Mouse (Mus musculus) embryonic facial prominence, embryonic 13.5 days (tissue): ENCODE measurements at regions not wholly inside any gene's neighbourhood (a gene's known extent, or its start where the extent isn't known, plus 50 kb on each side); places are given as distances from the start of the nearest gene placed in this dataset.

ENCODE experiments used
- ATAC-seq: fragments of 200-750 bp; cut with Nextera tagmentation; 2 replicates; pipeline ENCODE4 v1.8.0; 2017; ENCODE audit warnings: low read depth; ENCODE audit not compliant: insufficient number of reproducible peaks, insufficient read depth, low FRiP score, low TSS enrichment
- H3K27ac ChIP-seq: fragments of 300-500 bp; sonication (generic); 2 replicates; pipeline ENCODE4 v1.5.1; 2015; ENCODE audit warnings: moderate library complexity, mild to moderate bottlenecking, inconsistent platforms
- H3K27me3 ChIP-seq: fragments of 300-500 bp; sonication (generic); 2 replicates; pipeline ENCODE4 v1.6.1; 2015; ENCODE audit warnings: mild to moderate bottlenecking, inconsistent platforms
- H3K36me3 ChIP-seq: fragments of 300-500 bp; sonication (generic); 2 replicates; pipeline ENCODE4 v1.6.1; 2015; ENCODE audit warnings: mild to moderate bottlenecking, inconsistent platforms
- H3K4me1 ChIP-seq: fragments of 300-500 bp; sonication (generic); 2 replicates; pipeline ENCODE4 v1.6.1; 2015; ENCODE audit warnings: inconsistent platforms
- H3K4me2 ChIP-seq: fragments of 300-500 bp; sonication (generic); 2 replicates; pipeline ENCODE4 v1.6.1; 2015; ENCODE audit warnings: moderate library complexity, mild to moderate bottlenecking, inconsistent platforms
- H3K4me3 ChIP-seq: fragments of 300-500 bp; sonication (generic); 2 replicates; pipeline ENCODE4 v1.5.1; 2015; ENCODE audit warnings: mild to moderate bottlenecking, inconsistent platforms
- H3K9ac ChIP-seq: fragments of 300-500 bp; sonication (generic); 2 replicates; pipeline ENCODE4 v1.6.1; 2015; ENCODE audit warnings: mild to moderate bottlenecking, inconsistent platforms
- H3K9me3 ChIP-seq: fragments of 300-500 bp; sonication (generic); 2 replicates; pipeline ENCODE4 v1.6.1; 2016; ENCODE audit warnings: inconsistent platforms
- WGBS: fragments of 180-500 bp; shearing (Covaris S2); methylation state at CpG from one replicate; pipeline ENCODE4 v1.1.7; 2015; ENCODE audit warnings: mixed read lengths; 5-methylcytosine and 5-hydroxymethylcytosine counted together

DNA sequence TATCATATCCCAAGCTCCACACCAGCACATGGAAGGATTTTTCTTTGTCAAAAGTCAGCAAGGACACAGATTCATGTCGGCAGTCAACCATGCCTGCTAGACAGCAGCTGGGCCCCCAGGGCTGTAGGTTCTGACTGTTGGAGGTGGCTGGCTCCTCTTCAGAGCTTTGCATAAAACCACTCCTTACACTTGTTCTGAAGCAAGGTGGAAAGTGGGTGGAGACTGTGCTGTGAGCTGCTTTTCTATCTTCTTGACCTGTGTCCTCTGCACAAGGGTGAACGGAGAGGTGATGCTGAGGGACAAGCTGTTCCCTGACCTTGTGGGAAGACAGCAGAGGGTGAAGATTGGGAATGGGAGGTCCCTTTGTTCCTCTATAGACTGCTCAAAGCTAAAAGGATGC lies 185.2 kb downstream of the Cmpk2 start:
- Histone ChIP-seq H3K4me1 (0 out of 2 replicates have a peak, but pooled peaks cover 5% of the 10 kb centered on the region), H3K4me2 (no peak overlapping the region), H3K27ac (no peak overlapping the region), H3K9ac (no peak overlapping the region), H3K4me3 (no peak overlapping the region), H3K36me3 (no peaks in the 10 kb centered on the region), H3K27me3 (no peaks in the 10 kb centered on the region), H3K9me3 (no peaks in the 10 kb centered on the region)
- no peak for ATAC-seq
- WGBS, result 71% methylated on average over 2 of the region's 2 CpGs

- H3K27ac ChIP-seq, result no peak overlapping the region
- no peak overlapping the region for H3K9ac ChIP-seq
- no peak for ATAC-seq
- H3K36me3 ChIP-seq, result no peaks in the 10 kb centered on the region
- WGBS, result 53% methylated on average over 6 of the region's 6 CpGs
- no peaks in the 10 kb centered on the region for H3K27me3 ChIP-seq
- 0 out of 2 replicates have a peak, but pooled peaks cover 5% of the 10 kb centered on the region for H3K4me1 ChIP-seq
- no peaks in the 10 kb centered on the region for H3K9me3 ChIP-seq
- H3K4me3 ChIP-seq, result no peak overlapping the region
- H3K4me2 ChIP-seq, result no peak overlapping the region
Measured at GRCm38 (mm10) chr12:26653781-26654180, 184.8 kb downstream of the Cmpk2 start.

DNA sequence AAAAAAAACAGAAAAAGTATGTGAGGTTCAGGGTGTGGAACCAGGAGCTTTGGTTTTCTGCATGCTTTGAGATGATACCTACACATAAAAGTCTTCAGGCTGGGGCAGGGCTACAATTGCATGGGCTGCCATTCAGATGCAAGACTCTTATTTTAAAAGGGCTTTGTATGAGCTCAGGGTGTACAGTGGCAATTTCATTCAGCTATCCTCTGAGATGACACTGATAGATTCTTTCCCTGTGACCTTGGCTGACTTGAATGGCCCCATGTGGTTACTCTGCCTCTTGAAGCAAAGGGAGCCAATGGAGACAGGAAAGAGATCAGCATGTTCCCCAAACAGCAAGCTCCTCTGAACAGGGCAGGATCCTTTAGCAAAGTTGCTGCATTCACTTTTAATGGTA lies 177.1 kb downstream of the Cmpk2 start:
- Histone ChIP-seq H3K36me3 (no peaks in the 10 kb centered on the region), H3K9me3 (no peaks in the 10 kb centered on the region), H3K9ac (no peak overlapping the region), H3K4me3 (no peak overlapping the region), H3K27ac (no peak overlapping the region), H3K4me2 (no peak overlapping the region), H3K4me1 (no peaks in the 10 kb centered on the region), H3K27me3 (no peaks in the 10 kb centered on the region)
- ATAC-seq, result no peak

GRCm38 (mm10) chr12:26635665-26636241 lies 166.7 kb downstream of the Cmpk2 start:
- Histone ChIP-seq H3K9ac (no peak overlapping the region), H3K4me1 (peaks cover 15% of the 10 kb centered on the region), H3K9me3 (no peaks in the 10 kb centered on the region), H3K27me3 (no peaks in the 10 kb centered on the region), H3K36me3 (no peaks in the 10 kb centered on the region), H3K27ac (peak overlapping the region; percentile 14; the same call in 1 of the 2 replicates), H3K4me3 (no peak overlapping the region), H3K4me2 (no peak overlapping the region)
- no peak for ATAC-seq
- WGBS, result 44% methylated on average over 4 of the region's 4 CpGs

DNA sequence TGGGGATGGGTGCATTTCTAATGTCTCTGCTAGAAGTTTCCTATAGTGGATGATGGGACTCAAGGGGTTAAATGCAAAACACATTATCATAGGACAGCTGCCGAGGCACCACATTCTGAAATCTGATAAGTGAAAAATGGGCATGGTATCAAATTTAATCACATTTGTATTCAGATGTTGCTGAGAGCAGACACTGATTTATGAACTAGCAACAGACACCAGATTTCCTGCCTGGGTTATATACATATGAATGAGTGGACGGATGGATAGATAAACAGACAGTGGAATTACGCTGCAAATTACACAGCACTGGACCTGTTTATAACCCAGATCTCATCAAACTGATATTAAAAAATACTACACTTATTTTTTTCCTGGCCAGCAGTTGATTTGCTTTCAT lies 166.2 kb downstream of the Cmpk2 start:
- Histone ChIP-seq H3K9me3 (no peaks in the 10 kb centered on the region), H3K4me2 (no peak overlapping the region), H3K36me3 (no peaks in the 10 kb centered on the region), H3K4me3 (no peak overlapping the region), H3K9ac (no peak overlapping the region), H3K27me3 (no peaks in the 10 kb centered on the region), H3K4me1 (peaks cover 15% of the 10 kb centered on the region), H3K27ac (peak overlapping the region; percentile 14; the same call in 1 of the 2 replicates)
- WGBS, result 17% methylated on average over 3 of the region's 3 CpGs
- ATAC-seq, result no peak

DNA sequence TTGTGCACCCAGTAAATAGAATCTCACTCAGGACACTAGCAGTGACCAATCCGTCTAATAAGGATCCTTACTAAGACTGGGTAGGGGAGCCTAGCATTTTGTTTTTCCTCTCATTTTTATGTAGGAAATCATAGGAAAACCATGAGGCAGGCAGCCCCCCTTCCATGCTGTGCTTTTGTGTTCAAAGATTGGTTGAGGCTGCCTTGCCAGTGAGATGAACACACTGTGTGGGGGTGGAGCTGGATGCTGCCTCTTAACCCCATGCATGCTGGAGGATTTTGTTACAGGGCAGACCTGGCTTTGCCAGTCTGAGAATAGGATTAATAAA lies 162.8 kb downstream of the Cmpk2 start:
- H3K9me3 ChIP-seq, result no peaks in the 10 kb centered on the region
- peaks cover 15% of the 10 kb centered on the region for H3K4me1 ChIP-seq
- 0 out of 2 replicates have a peak, but pooled peaks have one; percentile 67 for ATAC-seq
- peak overlapping the region; percentile 22 for H3K4me2 ChIP-seq
- no peak overlapping the region for H3K4me3 ChIP-seq
- H3K36me3 ChIP-seq, result no peaks in the 10 kb centered on the region
- peak overlapping the region; percentile 74 for H3K27ac ChIP-seq
- no peak overlapping the region for H3K9ac ChIP-seq
- H3K27me3 ChIP-seq, result no peaks in the 10 kb centered on the region
- 17% methylated on average over 1 of the region's 1 CpGs for WGBS

DNA sequence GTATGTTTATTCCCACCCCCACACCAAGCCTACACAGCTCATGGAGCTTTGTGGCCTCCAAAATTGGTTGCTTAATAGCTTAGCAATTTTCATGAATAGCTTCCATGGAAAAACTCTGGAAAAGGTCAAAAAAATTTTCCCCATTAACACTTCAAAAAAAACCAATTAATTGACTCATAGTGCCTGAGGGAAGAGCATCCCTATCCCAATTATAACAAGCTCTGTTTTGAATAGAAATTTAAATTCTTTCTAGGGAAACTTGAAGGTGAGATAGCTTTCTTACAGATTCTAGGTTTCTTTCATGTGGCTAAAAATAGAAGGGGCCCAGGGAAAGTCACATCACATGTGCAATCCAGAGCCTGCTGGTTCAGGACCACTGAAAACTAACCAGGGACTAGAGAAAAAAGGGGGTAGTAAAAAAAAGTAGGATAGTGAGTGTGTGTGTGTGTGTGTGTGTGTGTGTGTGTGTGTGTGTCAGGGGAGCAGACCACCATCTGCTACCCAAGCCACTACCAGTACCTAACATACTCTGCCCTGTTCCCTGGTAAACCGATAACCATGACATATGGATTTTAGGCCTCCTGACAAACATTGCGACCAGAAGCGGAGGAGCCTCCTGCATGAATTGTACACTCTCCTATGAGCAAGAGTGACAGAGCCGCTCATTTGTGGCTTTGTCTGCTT lies 162.2 kb downstream of the Cmpk2 start:
- H3K4me1 ChIP-seq, result peaks cover 15% of the 10 kb centered on the region
- H3K9me3 ChIP-seq, result no peaks in the 10 kb centered on the region
- WGBS, result 13% methylated on average over 4 of the region's 4 CpGs
- no peaks in the 10 kb centered on the region for H3K27me3 ChIP-seq
- ATAC-seq, result no peak
- peak overlapping the region; percentile 74 for H3K27ac ChIP-seq
- H3K4me3 ChIP-seq, result no peak overlapping the region
- peak overlapping the region; percentile 22 for H3K4me2 ChIP-seq
- H3K36me3 ChIP-seq, result no peaks in the 10 kb centered on the region
- no peak overlapping the region for H3K9ac ChIP-seq

DNA sequence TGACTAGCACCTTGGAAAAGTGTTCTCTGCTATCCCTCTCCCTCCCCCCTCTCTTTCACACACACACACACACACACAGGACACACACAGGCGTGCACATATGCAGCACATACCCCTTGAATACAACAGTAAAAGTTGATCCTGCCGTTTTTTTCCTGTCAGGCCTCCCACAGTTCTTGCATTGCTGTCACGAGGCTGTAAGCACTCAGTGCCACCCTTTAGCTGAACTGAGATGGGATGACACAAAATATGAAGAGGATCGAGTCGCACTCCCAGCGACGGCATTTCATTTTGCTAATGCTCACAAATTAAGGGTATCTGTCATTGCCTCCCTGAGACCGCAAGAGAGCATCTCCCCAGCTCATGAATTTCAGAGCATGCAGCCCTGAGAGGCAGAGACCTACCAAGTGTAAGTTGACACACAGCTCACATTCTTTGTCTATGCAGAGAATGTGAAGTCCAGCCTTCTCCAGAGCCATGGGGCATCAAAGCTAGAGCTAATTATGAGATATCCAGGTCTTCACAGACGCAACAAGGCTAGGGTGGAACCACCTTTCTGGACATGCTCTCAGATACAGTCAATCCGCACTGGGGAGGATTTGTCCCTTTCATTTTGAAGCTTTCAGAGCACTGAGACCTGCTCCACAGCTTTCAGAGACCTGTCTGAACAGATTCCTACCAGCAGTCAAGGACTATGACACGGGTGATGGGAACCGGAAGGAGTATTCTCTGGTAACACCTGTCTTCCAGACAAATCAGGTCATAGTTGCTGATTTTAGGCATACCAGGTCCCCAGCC lies 152.3 kb downstream of the Cmpk2 start:
- Histone ChIP-seq H3K4me1 (peaks cover 43% of the 10 kb centered on the region), H3K27me3 (no peaks in the 10 kb centered on the region), H3K36me3 (no peaks in the 10 kb centered on the region), H3K4me2 (peak overlapping the region; percentile 18), H3K9ac (peak overlapping the region; percentile 32), H3K27ac (peak overlapping the region; percentile 74), H3K4me3 (no peak overlapping the region), H3K9me3 (no peaks in the 10 kb centered on the region)
- WGBS, result 50% methylated on average over 12 of the region's 12 CpGs
- ATAC-seq, result no peak

DNA sequence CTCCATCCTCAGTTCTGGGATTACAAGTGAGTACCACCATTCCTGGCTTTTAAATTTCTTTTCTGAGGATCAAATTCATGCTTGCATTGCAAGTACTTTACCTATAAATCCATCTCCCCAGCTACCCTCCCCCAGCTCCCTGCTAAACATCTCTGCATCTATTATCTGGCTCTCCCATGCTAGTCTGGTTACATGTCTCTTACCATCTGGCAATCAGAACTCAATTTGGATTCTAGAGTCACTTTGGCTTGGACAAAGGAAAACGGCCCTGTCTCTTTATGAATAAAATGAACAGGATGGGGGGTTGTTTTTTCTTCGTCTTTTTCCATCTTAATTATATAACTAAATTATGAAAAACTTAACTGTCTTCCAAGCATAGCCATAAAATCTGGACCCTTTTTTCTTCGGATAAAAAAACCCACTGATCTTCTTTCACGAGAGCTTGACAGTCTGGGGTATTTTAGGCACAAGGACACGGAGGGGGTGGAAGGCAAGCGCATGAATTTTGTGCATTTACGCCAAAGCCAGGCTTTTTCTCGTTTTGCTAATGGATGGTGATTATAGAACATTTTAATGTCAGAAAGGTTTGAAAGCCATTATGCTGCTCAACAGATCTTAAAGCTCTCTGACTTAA lies 151.6 kb downstream of the Cmpk2 start:
- Histone ChIP-seq H3K4me1 (peaks cover 44% of the 10 kb centered on the region), H3K9ac (peak overlapping the region; percentile 32), H3K4me3 (no peak overlapping the region), H3K27me3 (no peaks in the 10 kb centered on the region), H3K36me3 (no peaks in the 10 kb centered on the region), H3K27ac (peak overlapping the region; percentile 74), H3K4me2 (peak overlapping the region; percentile 18; the same call in 1 of the 2 replicates), H3K9me3 (no peaks in the 10 kb centered on the region)
- WGBS, result 27% methylated on average over 8 of the region's 8 CpGs
- no peak for ATAC-seq

- no peak overlapping the region for H3K9ac ChIP-seq
- peaks cover 50% of the 10 kb centered on the region for H3K4me1 ChIP-seq
- ATAC-seq, result 0 out of 2 replicates have a peak, but pooled peaks have one; percentile 48
- 0 out of 2 replicates have a peak overlapping the region, but pooled peaks have one; percentile 7 for H3K4me2 ChIP-seq
- no peaks in the 10 kb centered on the region for H3K9me3 ChIP-seq
- no peak overlapping the region for H3K4me3 ChIP-seq
- H3K27ac ChIP-seq, result peak overlapping the region; percentile 89
- no peaks in the 10 kb centered on the region for H3K36me3 ChIP-seq
- no peaks in the 10 kb centered on the region for H3K27me3 ChIP-seq
- WGBS, result 24% methylated on average over 3 of the region's 3 CpGs
Measured at GRCm38 (mm10) chr12:26617969-26618368, 149.0 kb downstream of the Cmpk2 start.

DNA sequence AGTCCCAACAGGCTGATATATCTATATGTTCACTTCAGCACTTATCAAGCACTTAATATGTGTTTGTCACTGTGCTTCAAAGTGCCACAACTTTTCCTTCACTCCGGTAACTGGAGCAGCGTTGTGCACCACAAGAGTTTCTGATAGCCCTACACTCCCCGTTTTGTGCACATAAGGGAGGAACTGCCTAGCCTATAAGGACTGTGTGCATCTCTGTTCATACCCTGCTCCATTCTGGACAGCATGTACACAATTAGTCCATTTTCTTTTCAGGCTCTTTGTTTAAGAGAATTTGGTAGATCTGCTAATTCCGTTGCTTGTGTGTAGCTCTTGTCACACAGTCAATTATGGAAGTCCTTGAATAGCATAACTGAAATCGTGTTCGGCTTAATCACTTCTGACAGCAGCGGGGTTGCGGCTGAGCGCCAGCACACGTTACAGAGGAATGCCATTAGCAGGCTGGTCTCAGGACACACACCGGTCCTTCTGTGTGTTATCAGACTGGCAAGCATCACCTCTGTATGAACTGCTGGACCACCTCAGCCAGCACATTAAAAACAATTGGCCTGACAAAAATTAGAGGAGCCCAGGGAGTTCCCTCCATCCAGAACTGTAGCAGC lies 144.2 kb downstream of the Cmpk2 start:
- Histone ChIP-seq H3K27me3 (no peaks in the 10 kb centered on the region), H3K4me2 (no peak overlapping the region), H3K9ac (no peak overlapping the region), H3K9me3 (no peaks in the 10 kb centered on the region), H3K4me3 (no peak overlapping the region), H3K4me1 (peaks cover 25% of the 10 kb centered on the region), H3K27ac (no peak overlapping the region), H3K36me3 (no peaks in the 10 kb centered on the region)
- 68% methylated on average over 11 of the region's 11 CpGs for WGBS
- no peak for ATAC-seq
